Mouse (Mus musculus): ENCODE results near the gene Hist1h2ag. TPM values are rescaled to one million over a fixed set of nuclear protein-coding genes. Genes with fewer than 3 reads are reported as not detected.

Hist1h2ag gene
- total RNA-seq, 4 experiments from 2014 or later: 9.0 to 26.2 (median 21.0) TPM

Small RNA genes lying within 50 kb of the gene (microRNA-seq; reads per million reads assigned to microRNA genes)
- gene Gm26300 (0 reads per million in 2 experiments), gene Gm44390 (0 reads per million in 2 experiments), gene Gm44486 (0 reads per million in 2 experiments)

Other genes with a start within 250 kb of the Hist1h2ag start
- gene Hist1h2bq, start 232.7 kb downstream of the Hist1h2ag start, total RNA-seq (2022): 10 to 100 TPM; 26.3 to 44.6 (median 31.8) TPM
- 10 to 100 TPM in 3 of 4 experiments, not detected in 1; 14.7 to 30.0 (median 20.1) TPM for gene Hist1h2ao, start 232.5 kb downstream of the Hist1h2ag start, total RNA-seq (2022)
- gene Hist1h4m, start 231.2 kb downstream of the Hist1h2ag start, total RNA-seq (2022): 100 to 1,000 TPM; 177 to 265 (median 220) TPM
- 10 to 100 TPM; 31.1 to 87.2 (median 44.3) TPM for gene Hist1h4n, start 210.7 kb downstream of the Hist1h2ag start, total RNA-seq (2022)
- gene Hist1h2ap, start 209.4 kb downstream of the Hist1h2ag start, total RNA-seq (2022): 10 to 100 TPM in 2 of 4 experiments, 1 to 10 TPM in 1, not detected in 1; 7.5 to 39.9 (median 17.1) TPM
- 10 to 100 TPM; 26.6 to 43.8 (median 31.6) TPM for gene Hist1h2br, start 209.2 kb downstream of the Hist1h2ag start, total RNA-seq (2022)
- gene Zfp184, start 97.8 kb downstream of the Hist1h2ag start, total RNA-seq (2022): 1 to 10 TPM; 2.4 to 4.1 (median 3.3) TPM
- not detected for gene Pom121l2, start 61.8 kb downstream of the Hist1h2ag start, total RNA-seq (2022)
- gene Prss16, start 33.2 kb downstream of the Hist1h2ag start, total RNA-seq (2022): 1 to 10 TPM in 3 of 4 experiments, under 1 TPM in 1; 0.33 to 1.3 (median 1.0) TPM
- gene Hist1h2ah, start 7.4 kb downstream of the Hist1h2ag start, total RNA-seq (2022): 10 to 100 TPM in 3 of 4 experiments, not detected in 1; 15.3 to 27.1 (median 22.8) TPM
- 10 to 100 TPM in 3 of 4 experiments, 1 to 10 TPM in 1; 3.0 to 13.9 (median 10.7) TPM for gene Hist1h2bk, start 7.1 kb downstream of the Hist1h2ag start, total RNA-seq (2022)
- 10 to 100 TPM; 62.0 to 71.0 (median 68.4) TPM for gene Hist1h4i, start 1.6 kb downstream of the Hist1h2ag start, total RNA-seq (2022)
- gene Hist1h2bj, start 270 bp upstream of the Hist1h2ag start, total RNA-seq (2022): 10 to 100 TPM in 2 of 4 experiments, 1 to 10 TPM in 2; 7.2 to 11.6 (median 10.4) TPM
- not detected for gene Vmn1r188, start 41.5 kb upstream of the Hist1h2ag start, total RNA-seq (2022)
- not detected for gene Vmn1r189, start 62.9 kb upstream of the Hist1h2ag start, total RNA-seq (2022)
- not detected for gene Vmn1r191, start 141.0 kb upstream of the Hist1h2ag start, total RNA-seq (2022)
- not detected for gene Vmn1r192, start 148.2 kb upstream of the Hist1h2ag start, total RNA-seq (2022)
- gene Vmn1r193, start 180.2 kb upstream of the Hist1h2ag start, total RNA-seq (2022): not detected
- gene Vmn1r194, start 201.3 kb upstream of the Hist1h2ag start, total RNA-seq (2022): not detected
- not detected for gene Vmn1r195, start 227.6 kb upstream of the Hist1h2ag start, total RNA-seq (2022)
- gene Vmn1r196, start 247.0 kb upstream of the Hist1h2ag start, total RNA-seq (2022): not detected